Mouse (Mus musculus): ENCODE data around the gene Ddb2.

DNA sequence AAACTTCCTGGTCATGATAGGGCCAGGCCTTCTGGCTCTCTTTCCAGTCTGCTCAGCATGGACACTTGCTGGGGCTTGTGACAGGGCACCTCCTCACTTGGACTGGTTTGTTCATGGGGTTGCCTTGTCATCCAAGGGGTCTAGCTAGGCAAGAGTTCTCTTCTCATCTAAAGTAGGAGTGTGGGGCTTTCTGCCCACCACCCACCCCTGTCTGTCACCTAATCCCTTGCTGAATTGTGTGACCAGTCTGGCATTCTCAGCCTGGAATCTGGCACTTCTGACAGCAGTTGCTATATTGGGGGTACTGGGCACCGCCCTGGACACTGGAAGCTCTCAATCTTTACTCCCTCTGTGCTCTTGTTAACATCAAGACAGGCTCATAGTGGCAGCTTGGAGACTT is 22.7 kb upstream of the Ddb2 start:
- TF ChIP-seq EP300 (optimal IDR thresholded peaks at IDR 0.05) (no peak), CTCF (IDR thresholded peaks at IDR 0.05; ENCODE audit: low read depth) (no peak)

Data from stomach, postnatal 0 days (tissue).